Mouse (Mus musculus) stomach, postnatal 0 days (tissue): Measurements from ENCODE around the gene Ssbp3.

Source experiments
- CTCF ChIP-seq: IDR thresholded peaks from 2 replicates; pipeline ENCODE4 v1.5.1; 2016; ENCODE audit warnings: antibody characterized with exemption, low read depth, mild to moderate bottlenecking, moderate library complexity
- EP300 ChIP-seq: optimal IDR thresholded peaks from 2 replicates; pipeline ENCODE3; 2016; ENCODE audit warnings: antibody characterized with exemption

GRCm38 (mm10) chr4:106972461-106973384 lies 62.2 kb downstream of the Ssbp3 start:
- TF ChIP-seq CTCF (no peak), EP300 (no peak)
